Mouse (Mus musculus) E14TG2a.4 (cell line): ENCODE measurements around the gene Mta3.

ENCODE experiments used
- CTCF ChIP-seq: conservative IDR thresholded peaks from 2 replicates; pipeline ENCODE4 v1.5.1; 2014; ENCODE audit warnings: low read length
- NANOG ChIP-seq: IDR thresholded peaks from 2 replicates; pipeline ENCODE4 v1.6.1; 2014; ENCODE audit warnings: borderline replicate concordance, low read length, mixed read lengths

GRCm38 (mm10) chr17:83707846-83708245 lies 1.9 kb downstream of the Mta3 start:
- TF ChIP-seq CTCF = no peak
- no peak for TF ChIP-seq NANOG
